Mouse (Mus musculus): ENCODE results near the gene Igf2bp3. TPM values are rescaled to one million over a fixed set of nuclear protein-coding genes. Genes with fewer than 3 reads are reported as not detected.

Gene Igf2bp3
- total and polyA plus RNA-seq, 3 experiments, result 18.4 to 35.6 (median 22.0) TPM

- in situ Hi-C loops (cut with MboI; ENCODE audit: low pct_ligation_motif_present, low pct_unique_long_range_greater_than_20kb, low sequenced_read_pairs) (no loop called here), dilution Hi-C loops (cut with MboI; ENCODE audit: extremely low pct_ligation_motif_present, extremely low pct_unique_long_range_greater_than_20kb, low sequenced_read_pairs) (no loop called here)
- H3K4me1 ChIP-seq (ENCODE audit: control insufficient read depth in 1 of 2, insufficient read depth in 2 of 2), result peaks cover 9 to 14% of the 10 kb centered on the region in 2 experiments
- no peaks in the 10 kb centered on the region for H3K79me2 ChIP-seq (replicated peaks; ENCODE audit: control insufficient read depth, extremely low read depth, insufficient read depth, poor library complexity, severe bottlenecking)
- peak overlapping the region; percentile 83; the same call in 1 of the 2 replicates for H3K9ac ChIP-seq (ENCODE audit: insufficient read depth, low read depth)
- H3K36me3 ChIP-seq (replicated peaks in 1 of 2; ENCODE audit: control insufficient read depth in 1 of 2, insufficient read depth in 1 of 2, low read length in 1 of 2), result no peaks in the 10 kb centered on the region
- peak; percentile 75 for DNase-seq (ENCODE audit: extremely low read depth)
- peak overlapping the region; percentile 72; the same call in 1 of the 2 replicates for H3K4me2 ChIP-seq (ENCODE audit: insufficient read depth, low read depth, poor library complexity, severe bottlenecking)
- H3K4me3 ChIP-seq (replicated peaks in 1 of 3; ENCODE audit: low read depth in 2 of 3, low read length in 2 of 3, poor library complexity in 1 of 3), result peak overlapping the region in 1 of 3 experiments; percentile 23
- no peaks in the 10 kb centered on the region for H3K27me3 ChIP-seq (replicated peaks)
- H3K27ac ChIP-seq (ENCODE audit: insufficient read depth, low read depth), result no peak overlapping the region
- H3K9me3 ChIP-seq (replicated peaks; ENCODE audit: low read length), result no peaks in the 10 kb centered on the region
- TF ChIP-seq ZC3H11A (IDR thresholded peaks at IDR 0.05; ENCODE audit: low read depth, low read length), result peak; percentile 26; the same call in 1 of the 2 replicates
- TF ChIP-seq ZNF384 (IDR thresholded peaks at IDR 0.05; ENCODE audit: low read depth, low read length), result peak; percentile 79
- TF ChIP-seq SMC3 (IDR thresholded peaks at IDR 0.05; ENCODE audit: low read depth, low read length), result peak; percentile 82
- no peak for TF ChIP-seq JUND (conservative IDR thresholded peaks at IDR 0.05; ENCODE audit: low read depth, low read length)
- peak; percentile 37 to 90; a peak in 3 of 4 replicates for TF ChIP-seq CTCF (conservative IDR thresholded peaks at IDR 0.05 in 1 of 2, IDR thresholded peaks at IDR 0.05 in 1 of 2; ENCODE audit: low read depth in 2 of 2, low read length in 2 of 2)
- peak; percentile 87 for TF ChIP-seq RAD21 (IDR thresholded peaks at IDR 0.05; ENCODE audit: low read depth, low read length)
- no peak for TF ChIP-seq RCOR1 (conservative IDR thresholded peaks at IDR 0.05; ENCODE audit: low read depth, low read length)
Observed at GRCm38 (mm10) chr6:49039470-49040180, 175.1 kb downstream of the Igf2bp3 start.

DNA sequence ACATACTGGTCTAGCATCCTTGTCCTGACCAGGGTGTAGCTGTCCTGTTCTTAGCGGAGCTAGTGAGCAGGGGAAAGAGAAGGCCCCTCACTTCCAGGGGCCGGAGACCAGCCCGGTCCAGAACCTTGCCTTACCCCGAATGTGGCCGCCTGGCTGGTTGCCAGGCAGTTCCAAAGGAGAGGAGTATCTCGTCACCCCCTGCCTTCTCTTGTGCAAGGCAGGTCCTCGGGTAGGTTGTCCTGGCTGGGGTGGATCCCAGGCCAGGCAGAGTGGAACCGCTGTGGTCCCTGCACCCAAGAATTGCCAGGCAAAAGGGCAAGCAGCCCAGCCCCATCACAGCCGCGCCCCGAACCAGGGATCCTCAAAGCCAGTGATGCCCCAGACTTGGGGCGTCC lies 177.5 kb downstream of the Igf2bp3 start:
- TF ChIP-seq ZC3H11A (IDR thresholded peaks at IDR 0.05; ENCODE audit: low read depth, low read length), result no peak
- TF ChIP-seq MEF2A (IDR thresholded peaks at IDR 0.05; ENCODE audit: borderline replicate concordance, low read depth, low read length), result no peak
- no peak for TF ChIP-seq CHD1 (IDR thresholded peaks at IDR 0.05; ENCODE audit: low read depth, low read length)
- no peak for TF ChIP-seq MXI1 (IDR thresholded peaks at IDR 0.05; ENCODE audit: low read depth, low read length)
- TF ChIP-seq PAX5 (IDR thresholded peaks at IDR 0.05; ENCODE audit: low read length), result no peak
- no peak for TF ChIP-seq TBP (conservative IDR thresholded peaks at IDR 0.05; ENCODE audit: low read depth, low read length)
- no peak for TF ChIP-seq EP300 (IDR thresholded peaks at IDR 0.05; ENCODE audit: low read length)
- TF ChIP-seq MAZ (IDR thresholded peaks at IDR 0.05; ENCODE audit: low read depth, low read length), result no peak
- no peak for TF ChIP-seq ZKSCAN1 (IDR thresholded peaks at IDR 0.05; ENCODE audit: borderline replicate concordance, low read depth, low read length)
- no peak for TF ChIP-seq NELFE (IDR thresholded peaks at IDR 0.05; ENCODE audit: low read depth, low read length)
- no peak for TF ChIP-seq IRF4 (IDR thresholded peaks at IDR 0.05; ENCODE audit: low read depth, low read length)
- TF ChIP-seq ELF1 (IDR thresholded peaks at IDR 0.05; ENCODE audit: low read depth, low read length), result no peak
- TF ChIP-seq POLR2A (IDR thresholded peaks at IDR 0.05; ENCODE audit: low read depth, low read length), result no peak
- no peak for TF ChIP-seq USF2 (conservative IDR thresholded peaks at IDR 0.05; ENCODE audit: low read depth, low read length)
- TF ChIP-seq USF1 (IDR thresholded peaks at IDR 0.05; ENCODE audit: low read depth, low read length), result no peak
- H3K79me2 ChIP-seq (replicated peaks; ENCODE audit: control insufficient read depth, extremely low read depth, insufficient read depth, poor library complexity, severe bottlenecking), result no peaks in the 10 kb centered on the region

More for the DNA sequence above, 177.5 kb downstream of the Igf2bp3 start:
- in situ Hi-C loops (cut with MboI; ENCODE audit: low pct_ligation_motif_present, low pct_unique_long_range_greater_than_20kb, low sequenced_read_pairs) (no loop called here), dilution Hi-C loops (cut with MboI; ENCODE audit: extremely low pct_ligation_motif_present, extremely low pct_unique_long_range_greater_than_20kb, low sequenced_read_pairs) (no loop called here)
- H3K27me3 ChIP-seq (replicated peaks), result no peaks in the 10 kb centered on the region
- no peaks in the 10 kb centered on the region for H3K36me3 ChIP-seq (replicated peaks in 1 of 2; ENCODE audit: control insufficient read depth in 1 of 2, insufficient read depth in 1 of 2, low read length in 1 of 2)
- H3K9ac ChIP-seq (ENCODE audit: insufficient read depth, low read depth), result no peak overlapping the region
- no peak overlapping the region for H3K4me3 ChIP-seq (replicated peaks in 1 of 3; ENCODE audit: low read depth in 2 of 3, low read length in 2 of 3, poor library complexity in 1 of 3)
- no peaks in the 10 kb centered on the region for H3K9me3 ChIP-seq (replicated peaks; ENCODE audit: low read length)
- peaks cover 9 to 14% of the 10 kb centered on the region in 2 experiments for H3K4me1 ChIP-seq (ENCODE audit: control insufficient read depth in 1 of 2, insufficient read depth in 2 of 2)
- DNase-seq (ENCODE audit: extremely low read depth), result no peak
- H3K27ac ChIP-seq (ENCODE audit: insufficient read depth, low read depth), result no peak overlapping the region
- H3K4me2 ChIP-seq (ENCODE audit: insufficient read depth, low read depth, poor library complexity, severe bottlenecking), result no peak overlapping the region
